Mouse (Mus musculus): Measurements from ENCODE around the gene Pcid2. TPM values are rescaled to one million over a fixed set of nuclear protein-coding genes. Genes with fewer than 3 reads are reported as not detected.

Pcid2 gene
- polyA plus RNA-seq, 1 experiment from 2014 or later, result 46.0 TPM

Small RNAs within 50 kb of the gene (microRNA-seq; reads per million reads assigned to microRNA genes)
- gene Mir7065, result not detected

Other genes with a start within 250 kb of the Pcid2 start
- 107 and 116 TPM in 2 replicates for gene Mcf2l, start 231.7 kb downstream of the Pcid2 start, polyA plus RNA-seq (2015; fragmentation: Nextera tagmentation; extraction: Ambion mirVana)
- 0.10 TPM in 1 of 2 replicates, not detected in the other for gene F7, start 79.4 kb downstream of the Pcid2 start, polyA plus RNA-seq (2015; fragmentation: Nextera tagmentation; extraction: Ambion mirVana)
- 0.23 and 0.59 TPM in 2 replicates for gene F10, start 68.2 kb downstream of the Pcid2 start, polyA plus RNA-seq (2015; fragmentation: Nextera tagmentation; extraction: Ambion mirVana)
- 0.56 and 0.95 TPM in 2 replicates for gene Proz, start 44.5 kb downstream of the Pcid2 start, polyA plus RNA-seq (2015; fragmentation: Nextera tagmentation; extraction: Ambion mirVana)
- 72.1 and 82.7 TPM in 2 replicates for gene Cul4a, start 162 bp upstream of the Pcid2 start, polyA plus RNA-seq (2015; fragmentation: Nextera tagmentation; extraction: Ambion mirVana)
- gene Lamp1, start 53.7 kb upstream of the Pcid2 start, polyA plus RNA-seq (2015; fragmentation: Nextera tagmentation; extraction: Ambion mirVana), result 281 and 292 TPM in 2 replicates
- gene Grtp1, start 95.2 kb upstream of the Pcid2 start, polyA plus RNA-seq (2015; fragmentation: Nextera tagmentation; extraction: Ambion mirVana), result 9.7 and 11.2 TPM in 2 replicates
- 0.65 and 2.4 TPM in 2 replicates for gene Adprhl1, start 148.7 kb upstream of the Pcid2 start, polyA plus RNA-seq (2015; fragmentation: Nextera tagmentation; extraction: Ambion mirVana)
- 33.5 and 34.3 TPM in 2 replicates for gene Dcun1d2, start 182.7 kb upstream of the Pcid2 start, polyA plus RNA-seq (2015; fragmentation: Nextera tagmentation; extraction: Ambion mirVana)
- gene Tmco3, start 182.7 kb upstream of the Pcid2 start, polyA plus RNA-seq (2015; fragmentation: Nextera tagmentation; extraction: Ambion mirVana), result 45.9 and 49.2 TPM in 2 replicates
- gene Tfdp1, start 233.3 kb upstream of the Pcid2 start, polyA plus RNA-seq (2015; fragmentation: Nextera tagmentation; extraction: Ambion mirVana), result 104 and 111 TPM in 2 replicates